Mouse (Mus musculus): ENCODE results near the gene Zxdc. TPM values are rescaled to one million over a fixed set of nuclear protein-coding genes. Genes with fewer than 3 reads are reported as not detected.

The Zxdc gene
- polyA plus RNA-seq, 1 experiment: 18.2 TPM

DNA sequence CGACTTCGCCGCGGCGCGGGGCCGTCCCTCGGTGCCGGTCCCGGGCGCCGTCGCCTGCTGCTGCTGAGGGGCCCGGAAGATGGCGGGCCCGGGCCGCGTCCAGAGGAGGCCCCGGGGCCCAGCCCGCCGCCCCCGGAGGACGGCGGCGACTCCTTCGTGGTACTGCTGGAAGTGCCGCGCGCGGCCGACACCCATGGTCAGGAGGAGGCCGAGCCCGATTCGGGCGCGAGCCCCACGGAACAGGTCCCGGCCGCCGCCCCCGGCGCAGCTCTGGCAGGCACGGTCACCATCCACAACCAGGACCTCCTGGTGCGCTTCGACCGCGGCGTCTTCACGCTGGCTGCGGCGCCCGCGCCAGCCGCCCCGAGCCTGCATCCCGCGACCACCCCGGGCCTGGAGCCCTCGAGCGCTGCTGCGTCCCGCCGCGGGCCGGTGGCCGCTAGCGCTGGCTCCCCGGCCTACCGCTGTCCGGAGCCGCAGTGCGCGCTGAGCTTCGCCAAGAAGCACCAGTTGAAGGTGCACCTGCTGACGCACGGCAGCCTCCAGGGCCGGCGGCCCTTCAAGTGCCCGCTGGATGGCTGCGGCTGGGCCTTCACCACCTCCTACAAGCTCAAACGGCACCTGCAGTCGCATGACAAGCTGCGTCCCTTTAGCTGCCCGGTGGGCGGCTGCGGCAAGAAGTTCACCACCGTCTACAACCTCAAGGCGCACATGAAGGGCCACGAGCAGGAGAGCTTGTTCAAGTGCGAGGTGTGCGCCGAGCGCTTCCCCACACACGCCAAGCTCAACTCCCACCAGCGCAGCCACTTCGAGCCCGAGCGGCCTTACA lies 647 bp downstream of the Zxdc start:
- H3K4me1 ChIP-seq (ENCODE audit: control insufficient read depth, insufficient read depth, low read length): peaks cover 7% of the 10 kb centered on the region
- no peak for TF ChIP-seq POLR2A (IDR thresholded peaks at IDR 0.05; ENCODE audit: extremely low read depth, insufficient read depth, low read length)
- TF ChIP-seq CTCF (IDR thresholded peaks at IDR 0.05; ENCODE audit: extremely low read depth, insufficient read depth, low read length): no peak
- H3K4me3 ChIP-seq (ENCODE audit: insufficient read depth, low read length): peak overlapping the region; percentile 73
- peak overlapping the region; percentile 85 for H3K27ac ChIP-seq (ENCODE audit: insufficient read depth, low read length)

DNA sequence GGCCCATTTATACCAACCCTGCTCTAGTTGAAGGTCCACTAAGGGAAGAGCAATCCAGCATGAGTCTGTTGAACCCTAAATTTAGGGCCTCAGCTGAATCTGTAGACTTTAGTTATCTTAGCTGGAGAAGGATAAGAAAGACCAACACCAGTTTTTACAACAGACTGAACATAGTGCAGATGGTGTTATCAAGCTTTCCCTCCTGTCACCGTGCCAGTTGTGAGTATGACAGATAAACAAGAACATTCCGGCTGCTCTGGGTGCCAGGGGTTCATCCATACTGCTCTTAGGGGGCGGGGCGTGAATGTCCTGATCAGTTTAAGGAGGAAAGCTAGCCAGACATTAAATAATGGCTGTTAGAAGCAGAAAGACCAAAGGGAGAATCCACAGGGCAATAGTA lies 5.4 kb downstream of the Zxdc start:
- no peak for TF ChIP-seq POLR2A (IDR thresholded peaks at IDR 0.05; ENCODE audit: extremely low read depth, insufficient read depth, low read length)
- no peak for TF ChIP-seq CTCF (IDR thresholded peaks at IDR 0.05; ENCODE audit: extremely low read depth, insufficient read depth, low read length)
- peaks cover 7% of the 10 kb centered on the region for H3K4me1 ChIP-seq (ENCODE audit: control insufficient read depth, insufficient read depth, low read length)

DNA sequence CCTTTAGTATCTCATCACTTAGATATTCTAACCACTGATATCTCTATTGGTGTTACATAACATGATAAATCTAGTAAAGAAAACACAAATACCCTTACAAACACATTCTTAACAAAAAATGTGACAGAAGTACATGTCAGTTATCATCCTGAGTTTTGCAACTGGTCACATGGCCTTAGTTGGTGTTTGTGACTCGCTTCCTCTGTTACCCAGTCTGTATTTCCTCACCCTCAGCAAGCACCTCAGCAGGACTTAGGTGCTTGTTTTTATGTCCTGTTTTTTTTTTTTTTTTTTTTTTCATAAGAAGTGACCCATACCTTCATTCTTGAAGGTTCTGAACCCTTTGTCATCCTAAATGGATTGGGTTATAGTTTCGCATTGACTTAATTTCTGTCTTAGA lies 8.4 kb downstream of the Zxdc start:
- TF ChIP-seq CTCF (IDR thresholded peaks at IDR 0.05; ENCODE audit: extremely low read depth, insufficient read depth, low read length): no peak
- no peak for TF ChIP-seq POLR2A (IDR thresholded peaks at IDR 0.05; ENCODE audit: extremely low read depth, insufficient read depth, low read length)
- Histone ChIP-seq H3K27ac (ENCODE audit: insufficient read depth, low read length) (no peak overlapping the region), H3K4me3 (ENCODE audit: insufficient read depth, low read length) (no peak overlapping the region), H3K4me1 (ENCODE audit: control insufficient read depth, insufficient read depth, low read length) (no peaks in the 10 kb centered on the region; the same call in 1 of the 2 replicates)

More for the DNA sequence above, 5.4 kb downstream of the Zxdc start:
- Histone ChIP-seq H3K27ac (ENCODE audit: insufficient read depth, low read length) (no peak overlapping the region), H3K4me3 (ENCODE audit: insufficient read depth, low read length) (no peak overlapping the region)

DNA sequence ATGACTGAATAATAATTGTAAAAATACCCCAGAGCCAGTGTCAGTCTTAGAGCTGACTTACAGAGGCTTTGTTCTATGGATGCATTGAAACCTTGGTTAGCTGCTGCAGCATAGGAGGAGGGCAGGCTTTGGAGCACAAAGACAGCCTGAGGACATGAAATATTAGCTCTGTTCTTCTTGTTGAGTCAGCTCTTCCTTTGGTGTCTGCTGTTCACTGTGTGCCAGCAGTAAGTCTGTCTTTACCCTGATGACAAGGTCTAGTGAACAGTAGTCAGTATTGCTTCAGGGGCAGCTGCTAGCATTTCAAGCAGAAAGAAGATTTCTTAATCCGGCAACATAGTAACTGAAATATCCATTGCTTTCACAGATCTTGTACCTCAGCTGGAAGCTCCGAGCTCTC lies 12.2 kb downstream of the Zxdc start:
- H3K27ac ChIP-seq (ENCODE audit: insufficient read depth, low read length): no peak overlapping the region
- H3K4me3 ChIP-seq (ENCODE audit: insufficient read depth, low read length): no peak overlapping the region
- no peaks in the 10 kb centered on the region; the same call in 1 of the 2 replicates for H3K4me1 ChIP-seq (ENCODE audit: control insufficient read depth, insufficient read depth, low read length)
- no peak for TF ChIP-seq CTCF (IDR thresholded peaks at IDR 0.05; ENCODE audit: extremely low read depth, insufficient read depth, low read length)
- no peak for TF ChIP-seq POLR2A (IDR thresholded peaks at IDR 0.05; ENCODE audit: extremely low read depth, insufficient read depth, low read length)

DNA sequence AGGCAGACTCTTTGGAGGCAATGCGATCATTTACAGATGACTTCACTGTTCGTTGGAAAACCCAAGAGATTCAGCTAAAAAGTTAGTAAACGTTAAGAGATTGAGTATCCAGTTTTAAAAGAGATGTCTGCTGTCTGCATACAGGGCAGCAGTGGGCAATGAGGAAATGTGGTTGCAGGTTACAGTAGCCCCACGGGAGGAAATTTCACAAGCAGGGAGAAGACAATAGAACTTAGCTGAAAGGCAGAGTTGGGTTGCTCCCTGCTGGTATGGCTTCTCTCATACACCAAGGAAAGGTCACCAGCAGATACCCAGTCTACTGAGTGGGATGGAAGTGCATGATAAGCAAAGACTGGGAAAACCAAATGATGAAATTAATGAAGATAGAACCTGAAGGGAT lies 21.3 kb downstream of the Zxdc start:
- TF ChIP-seq POLR2A (IDR thresholded peaks at IDR 0.05; ENCODE audit: extremely low read depth, insufficient read depth, low read length): no peak
- TF ChIP-seq CTCF (IDR thresholded peaks at IDR 0.05; ENCODE audit: extremely low read depth, insufficient read depth, low read length): no peak
- Histone ChIP-seq H3K27ac (ENCODE audit: insufficient read depth, low read length) (no peak overlapping the region), H3K4me1 (ENCODE audit: control insufficient read depth, insufficient read depth, low read length) (no peaks in the 10 kb centered on the region), H3K4me3 (ENCODE audit: insufficient read depth, low read length) (no peak overlapping the region)

DNA sequence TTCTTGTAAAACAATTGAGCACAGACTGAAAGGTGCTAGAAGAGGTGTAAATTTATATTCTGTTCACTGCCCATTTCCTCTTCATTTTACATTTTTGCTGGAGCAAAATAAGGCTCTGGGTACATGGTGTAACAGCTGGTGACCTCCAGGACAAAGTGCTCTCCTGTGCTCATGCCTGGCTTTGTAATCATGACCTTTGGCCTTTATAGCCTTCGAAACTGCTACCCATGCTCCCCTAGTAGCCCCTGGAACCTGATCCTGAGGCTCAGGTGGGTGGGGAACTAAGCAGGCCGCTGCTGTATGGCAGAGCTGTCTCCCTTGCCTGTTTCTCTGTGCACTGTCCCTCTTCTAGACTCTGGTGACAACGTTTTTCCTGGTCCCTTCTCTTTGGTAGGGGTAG lies 24.7 kb downstream of the Zxdc start:
- no peak overlapping the region for H3K4me3 ChIP-seq (ENCODE audit: insufficient read depth, low read length)
- H3K27ac ChIP-seq (ENCODE audit: insufficient read depth, low read length): no peak overlapping the region
- H3K4me1 ChIP-seq (ENCODE audit: control insufficient read depth, insufficient read depth, low read length): no peaks in the 10 kb centered on the region
- no peak for TF ChIP-seq POLR2A (IDR thresholded peaks at IDR 0.05; ENCODE audit: extremely low read depth, insufficient read depth, low read length)
- no peak for TF ChIP-seq CTCF (IDR thresholded peaks at IDR 0.05; ENCODE audit: extremely low read depth, insufficient read depth, low read length)

DNA sequence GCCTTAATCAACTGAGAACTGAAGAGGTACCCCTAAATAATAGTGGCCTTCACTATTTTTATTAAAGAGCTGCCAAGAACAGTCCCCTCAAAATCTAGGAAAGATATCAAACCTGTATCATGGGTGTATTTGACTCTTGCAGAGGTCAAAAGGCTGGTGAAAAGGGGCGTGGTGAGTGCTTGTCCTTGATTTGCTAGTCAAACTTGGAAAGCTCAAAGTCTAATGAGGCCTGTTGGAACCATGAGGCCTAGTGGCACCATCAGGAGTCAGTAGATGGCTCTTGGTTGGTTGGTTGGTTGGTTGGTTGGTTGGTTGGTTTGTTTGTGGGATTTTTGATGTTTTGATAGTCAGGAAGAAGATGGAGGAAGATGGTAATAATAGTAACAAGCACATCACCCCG lies 26.5 kb downstream of the Zxdc start:
- TF ChIP-seq CTCF (IDR thresholded peaks at IDR 0.05; ENCODE audit: extremely low read depth, insufficient read depth, low read length) (no peak), POLR2A (IDR thresholded peaks at IDR 0.05; ENCODE audit: extremely low read depth, insufficient read depth, low read length) (no peak)
- Histone ChIP-seq H3K4me3 (ENCODE audit: insufficient read depth, low read length) (no peak overlapping the region), H3K4me1 (ENCODE audit: control insufficient read depth, insufficient read depth, low read length) (no peaks in the 10 kb centered on the region), H3K27ac (ENCODE audit: insufficient read depth, low read length) (no peak overlapping the region)

DNA sequence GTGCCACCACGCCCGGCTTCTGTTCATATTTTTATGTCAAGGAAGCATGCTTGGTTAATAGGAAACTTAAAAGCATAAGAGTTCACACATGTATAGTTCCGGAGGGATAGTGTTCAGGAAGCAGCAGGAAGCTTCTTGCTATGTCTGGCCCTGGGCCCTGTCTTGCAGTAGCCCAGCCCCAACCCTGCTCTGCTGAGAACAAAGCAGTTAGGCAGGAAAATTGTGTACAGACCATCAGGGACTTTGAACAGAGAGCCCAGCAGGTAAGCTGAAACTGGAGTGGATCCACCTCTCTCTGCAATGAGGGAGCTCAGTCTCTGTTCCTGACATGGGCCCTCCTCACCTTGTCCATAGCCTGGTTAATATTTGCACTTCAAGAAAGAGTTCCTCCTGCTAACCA lies 28.0 kb downstream of the Zxdc start:
- no peak overlapping the region for H3K4me3 ChIP-seq (ENCODE audit: insufficient read depth, low read length)
- TF ChIP-seq POLR2A (IDR thresholded peaks at IDR 0.05; ENCODE audit: extremely low read depth, insufficient read depth, low read length): no peak
- no peak for TF ChIP-seq CTCF (IDR thresholded peaks at IDR 0.05; ENCODE audit: extremely low read depth, insufficient read depth, low read length)
- H3K27ac ChIP-seq (ENCODE audit: insufficient read depth, low read length): no peak overlapping the region
- no peaks in the 10 kb centered on the region for H3K4me1 ChIP-seq (ENCODE audit: control insufficient read depth, insufficient read depth, low read length)

DNA sequence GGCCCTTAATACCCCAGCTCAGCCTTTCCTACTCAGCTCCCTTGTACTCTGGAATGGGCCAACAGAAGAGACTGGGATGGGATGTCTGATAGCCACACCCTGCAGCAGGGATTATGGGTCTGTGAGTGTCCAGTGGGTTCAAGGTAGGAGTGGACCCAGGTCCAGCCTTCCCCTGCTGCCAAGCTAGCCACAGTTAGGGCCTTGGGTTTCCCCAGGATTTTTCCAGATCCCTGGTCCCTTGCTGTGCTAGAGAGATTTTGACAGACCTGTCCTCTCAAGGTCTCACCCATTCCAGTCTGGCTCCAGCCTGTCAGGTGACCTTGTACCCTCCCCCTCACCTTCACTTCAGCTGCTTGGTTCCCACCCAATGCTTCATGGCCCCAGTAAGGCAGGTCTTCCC lies 39.3 kb downstream of the Zxdc start:
- Histone ChIP-seq H3K27ac (ENCODE audit: insufficient read depth, low read length) (no peak overlapping the region), H3K4me3 (ENCODE audit: insufficient read depth, low read length) (no peak overlapping the region), H3K4me1 (ENCODE audit: control insufficient read depth, insufficient read depth, low read length) (no peaks in the 10 kb centered on the region)
- TF ChIP-seq CTCF (IDR thresholded peaks at IDR 0.05; ENCODE audit: extremely low read depth, insufficient read depth, low read length): no peak

DNA sequence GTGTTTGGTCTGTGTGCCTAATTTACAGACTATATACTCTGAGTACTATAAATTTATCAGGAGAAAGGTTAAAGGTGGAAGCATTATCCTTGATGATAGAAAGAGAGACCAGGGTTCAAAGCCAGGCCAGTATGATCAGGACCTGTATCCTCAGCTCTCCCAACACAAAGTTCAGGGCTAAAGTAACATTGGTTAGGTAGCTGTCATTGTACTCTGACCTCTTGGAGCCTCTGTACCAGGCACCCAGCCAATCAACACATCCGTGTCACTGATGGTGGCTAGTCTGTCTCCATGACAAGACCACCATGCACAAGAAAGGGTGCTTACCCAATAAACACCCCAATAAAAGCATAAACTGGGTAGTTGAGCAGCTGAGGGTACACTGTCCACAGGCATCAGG lies 41.7 kb downstream of the Zxdc start:
- TF ChIP-seq POLR2A (IDR thresholded peaks at IDR 0.05; ENCODE audit: extremely low read depth, insufficient read depth, low read length) (no peak), CTCF (IDR thresholded peaks at IDR 0.05; ENCODE audit: extremely low read depth, insufficient read depth, low read length) (no peak)
- Histone ChIP-seq H3K4me1 (ENCODE audit: control insufficient read depth, insufficient read depth, low read length) (no peaks in the 10 kb centered on the region), H3K4me3 (ENCODE audit: insufficient read depth, low read length) (no peak overlapping the region), H3K27ac (ENCODE audit: insufficient read depth, low read length) (no peak overlapping the region)

Measured in cortical plate, adult 2 months (tissue).